Mouse (Mus musculus): ENCODE data around the gene Map3k13. TPM values are rescaled to one million over a fixed set of nuclear protein-coding genes. Genes with fewer than 3 reads are reported as not detected.

Gene Map3k13
- polyA plus RNA-seq (2015; fragmentation: Nextera tagmentation; extraction: Ambion mirVana), result 0.12 and 0.13 TPM in 2 replicates

GRCm38 (mm10) chr16:21793875-21794696 is at the start of gene Map3k13:
Gene Map3k13, plus strand, starts transcription at chr16:21794346.

GRCm38 (mm10) chr16:21787516-21788353 is 6.4 kb upstream of the Map3k13 start, which contains the start of gene Ehhadh:
Gene Ehhadh, minus strand, starts transcription at chr16:21787807.

GRCm38 (mm10) chr16:21946761-21947715 is 152.9 kb downstream of the Map3k13 start, which contains the start of gene Tmem41a:
Gene Tmem41a, minus strand, starts transcription at chr16:21947552.

Other genes starting within 250 kb of the Map3k13 start
- 6.5 and 7.0 TPM in 2 replicates for gene 2510009E07Rik, start 99.7 kb upstream of the Map3k13 start, polyA plus RNA-seq (2015; fragmentation: Nextera tagmentation; extraction: Ambion mirVana)
- gene Ehhadh, start 6.5 kb upstream of the Map3k13 start, polyA plus RNA-seq (2015; fragmentation: Nextera tagmentation; extraction: Ambion mirVana), result 3.3 and 4.2 TPM in 2 replicates
- gene Tmem41a, start 153.2 kb downstream of the Map3k13 start, polyA plus RNA-seq (2015; fragmentation: Nextera tagmentation; extraction: Ambion mirVana), result 30.4 and 32.8 TPM in 2 replicates
- 1.8 TPM in 2 replicates for gene Liph, start 201.3 kb downstream of the Map3k13 start, polyA plus RNA-seq (2015; fragmentation: Nextera tagmentation; extraction: Ambion mirVana)
- 34.9 and 35.3 TPM in 2 replicates for gene Senp2, start 215.1 kb downstream of the Map3k13 start, polyA plus RNA-seq (2015; fragmentation: Nextera tagmentation; extraction: Ambion mirVana)

Data from spleen, postnatal 0 days (tissue).